Mouse (Mus musculus) thymus, postnatal 14 days (tissue): ENCODE data around the gene Smtnl2.
"Not testable (repeated sequence)": the region's sequence is repeated elsewhere in the genome, so short reads cannot be mapped to it uniquely, and the experiment has no call there.

Source experiments
- DNase-seq: peaks from one replicate; pipeline ENCODE4 v3.0.0; 2021

The Smtnl2 gene

DNA sequence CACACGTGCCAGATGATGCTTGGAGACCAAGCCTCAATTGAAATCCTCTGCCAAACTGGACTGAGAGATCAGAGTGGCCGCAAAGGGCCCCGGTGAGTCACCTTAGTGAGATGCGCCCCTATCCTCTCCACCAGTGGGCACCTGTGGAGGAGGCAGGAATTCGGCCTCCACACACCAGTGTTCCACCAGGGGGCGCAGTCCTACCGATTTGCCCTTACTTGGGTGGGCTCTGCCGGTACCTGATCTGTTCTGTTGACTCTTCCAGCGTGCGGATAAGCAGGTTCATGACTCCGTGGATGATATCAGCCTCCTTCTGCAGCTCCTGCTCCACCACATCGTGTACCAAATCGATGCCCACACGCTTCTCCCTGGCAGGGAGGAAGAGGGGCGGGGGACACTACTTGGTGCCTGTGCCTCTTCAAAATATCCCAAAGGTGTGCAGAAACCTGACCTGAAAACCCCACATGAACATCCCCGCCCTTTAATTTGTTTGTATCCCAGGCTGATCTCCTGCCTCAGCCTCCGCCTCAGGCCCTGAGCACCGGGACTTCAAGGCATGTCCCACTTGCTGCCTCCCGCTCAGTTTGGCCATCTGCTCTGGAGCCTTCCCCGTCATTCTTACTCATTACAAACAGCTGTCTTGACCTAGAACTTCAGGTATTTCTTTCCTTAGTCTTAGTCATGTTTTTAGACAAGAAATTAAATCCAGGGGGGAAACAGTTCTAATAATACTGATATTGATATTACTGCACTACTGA lies 56.4 kb downstream of the Smtnl2 start:
- peak; percentile 77 for DNase-seq

DNA sequence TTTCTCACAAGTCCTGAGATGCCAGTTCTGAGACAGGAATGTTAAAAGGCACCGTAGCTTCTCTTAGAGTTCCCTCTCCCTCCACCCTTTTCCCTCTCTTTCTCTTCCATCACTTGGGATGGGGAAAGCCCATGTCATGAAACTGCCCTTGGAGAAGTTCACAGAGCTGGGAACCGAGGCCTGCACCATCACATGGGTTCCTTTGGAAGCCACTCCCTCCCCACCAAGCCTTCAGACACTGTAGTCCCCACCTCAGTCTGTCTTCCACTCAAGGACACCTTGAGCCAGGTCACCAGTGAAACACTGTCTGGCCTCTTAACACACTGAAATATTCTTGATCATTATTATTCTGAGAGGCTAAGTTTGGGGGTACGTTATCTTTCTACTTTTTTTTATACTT lies 58.3 kb downstream of the Smtnl2 start:
- no peak for DNase-seq

DNA sequence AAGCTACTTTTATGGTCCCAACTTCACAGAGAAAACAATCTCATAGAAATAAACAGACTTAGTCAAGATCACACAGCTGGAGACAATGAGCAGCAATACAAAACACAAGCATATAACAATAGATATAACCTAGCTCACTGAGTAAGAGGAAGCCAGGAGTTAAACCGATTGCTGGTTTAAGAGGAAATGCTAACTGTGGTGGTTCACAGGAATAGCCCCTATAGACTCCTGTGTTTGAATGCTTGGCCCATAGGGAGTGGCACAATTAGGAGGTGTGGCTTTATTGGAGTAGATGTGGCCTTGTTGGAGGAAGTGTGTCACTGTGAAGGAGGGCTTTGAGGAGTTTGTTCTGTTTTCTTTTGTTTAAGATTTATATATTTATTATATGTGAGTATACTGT lies 59.2 kb downstream of the Smtnl2 start:
- DNase-seq = no peak

DNA sequence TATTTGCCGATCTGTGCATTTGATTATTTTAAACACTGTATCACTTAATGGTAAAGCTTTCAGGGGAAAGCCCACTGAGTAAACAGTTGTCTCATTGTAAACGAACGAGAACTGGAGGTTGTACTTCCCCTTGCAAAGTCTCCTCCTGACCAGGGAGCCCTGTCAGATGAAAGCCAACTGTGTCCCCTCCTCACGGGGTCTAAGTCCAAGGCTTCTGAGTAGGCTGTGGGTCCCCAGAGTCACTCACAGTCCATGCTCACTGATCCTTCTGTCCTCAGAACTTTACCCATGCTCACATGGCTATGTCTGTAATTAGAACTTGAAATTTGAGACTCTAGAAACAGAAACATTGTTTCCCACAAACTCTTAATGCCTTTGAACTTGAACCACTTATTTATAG lies 61.9 kb downstream of the Smtnl2 start:
- DNase-seq = no peak

DNA sequence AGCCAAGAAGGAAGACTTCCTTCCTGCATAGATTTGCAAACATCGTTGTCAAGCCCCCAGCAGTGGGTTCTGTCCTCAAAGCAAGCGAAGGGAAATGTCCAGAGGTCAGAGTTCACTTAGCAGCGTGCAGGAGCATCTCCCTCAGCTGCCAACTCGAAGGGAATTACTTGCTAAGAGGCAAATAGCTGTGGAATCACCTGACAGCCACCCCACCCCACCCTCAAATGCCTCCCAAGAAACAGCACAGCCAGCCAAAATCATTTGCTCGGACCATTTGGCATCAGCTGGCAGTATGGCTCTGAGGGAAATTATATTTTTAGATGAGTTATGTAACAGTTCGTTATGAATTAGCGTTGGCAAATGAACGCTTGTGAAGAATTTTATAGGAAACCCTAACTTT lies 62.5 kb downstream of the Smtnl2 start:
- no peak for DNase-seq

DNA sequence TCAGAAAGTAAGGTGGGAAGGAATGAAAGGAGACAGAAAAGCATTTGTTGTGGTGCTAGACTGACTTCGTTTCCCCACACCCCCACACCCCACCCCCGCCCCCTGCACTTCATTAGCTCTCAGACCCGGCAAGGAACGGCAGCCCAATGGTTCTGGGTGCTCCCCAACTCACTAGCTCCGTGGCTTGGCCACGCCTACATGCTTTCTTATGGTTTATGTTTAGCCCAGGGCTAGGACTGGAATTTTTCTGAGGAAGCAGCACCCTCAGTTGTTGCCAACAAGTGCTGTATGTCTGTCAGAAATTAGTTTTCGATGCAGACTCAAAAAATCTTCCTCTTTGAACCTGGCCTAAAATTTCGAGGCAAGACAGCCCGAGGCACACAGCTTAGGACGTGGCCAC lies 63.0 kb downstream of the Smtnl2 start:
- DNase-seq = no peak

DNA sequence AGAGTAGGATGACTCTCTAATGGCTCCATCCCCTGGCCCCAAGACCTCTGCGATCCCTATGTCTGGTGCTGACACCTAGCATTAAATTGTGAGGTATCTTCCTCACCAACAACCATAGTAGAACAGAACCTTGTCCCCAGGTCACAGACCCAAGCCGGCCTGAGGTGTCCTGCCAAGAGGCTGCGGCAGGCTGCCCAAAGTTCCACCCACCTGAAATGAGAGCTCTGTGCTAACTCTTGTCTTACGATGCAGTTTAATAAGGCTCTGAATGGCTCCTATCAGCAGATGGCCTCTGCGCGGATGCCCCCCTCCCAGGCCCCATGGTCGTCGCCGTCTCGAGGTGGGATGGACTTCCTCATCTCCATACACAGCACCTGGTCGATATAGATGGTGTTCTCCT lies 67.0 kb downstream of the Smtnl2 start:
- DNase-seq = no peak

DNA sequence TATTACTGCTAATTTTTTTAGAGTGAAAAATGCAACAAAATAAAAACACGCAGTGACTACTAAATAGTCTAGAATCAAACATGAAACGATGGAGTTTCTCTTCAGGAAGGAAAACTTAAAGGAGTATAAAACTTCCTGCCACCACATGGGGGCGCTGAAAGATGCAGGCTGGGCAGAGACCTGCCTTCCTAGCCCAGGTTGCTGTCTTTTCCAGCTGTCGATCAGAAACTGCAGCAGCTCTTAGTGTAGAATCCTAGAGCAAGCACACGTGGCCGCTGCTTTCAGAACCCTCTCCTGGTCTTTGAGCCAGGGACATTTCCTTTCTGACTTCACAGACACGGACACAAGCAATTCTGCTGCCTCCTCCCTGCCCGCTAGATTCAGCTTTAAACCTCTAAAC lies 67.6 kb downstream of the Smtnl2 start:
- peak; percentile 58 for DNase-seq

DNA sequence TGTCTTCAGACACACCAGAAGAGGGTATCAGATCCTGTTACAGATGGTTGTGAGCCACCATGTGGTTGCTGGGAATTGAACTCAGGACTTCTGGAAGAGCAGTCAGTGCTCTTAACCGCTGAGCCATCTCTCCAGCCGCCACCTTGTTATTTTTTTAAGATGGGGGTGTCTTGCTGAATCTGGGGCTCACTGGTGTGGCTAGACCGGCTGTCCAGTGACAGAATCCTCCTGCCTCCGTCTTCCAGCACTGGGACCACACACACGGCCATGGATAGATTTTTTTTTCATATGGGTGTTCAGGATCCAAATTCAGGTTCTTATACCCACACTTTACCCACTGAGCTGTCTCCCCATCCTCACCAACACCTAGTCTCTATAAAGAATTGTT lies 68.3 kb downstream of the Smtnl2 start:
- not testable (repeated sequence) for DNase-seq

DNA sequence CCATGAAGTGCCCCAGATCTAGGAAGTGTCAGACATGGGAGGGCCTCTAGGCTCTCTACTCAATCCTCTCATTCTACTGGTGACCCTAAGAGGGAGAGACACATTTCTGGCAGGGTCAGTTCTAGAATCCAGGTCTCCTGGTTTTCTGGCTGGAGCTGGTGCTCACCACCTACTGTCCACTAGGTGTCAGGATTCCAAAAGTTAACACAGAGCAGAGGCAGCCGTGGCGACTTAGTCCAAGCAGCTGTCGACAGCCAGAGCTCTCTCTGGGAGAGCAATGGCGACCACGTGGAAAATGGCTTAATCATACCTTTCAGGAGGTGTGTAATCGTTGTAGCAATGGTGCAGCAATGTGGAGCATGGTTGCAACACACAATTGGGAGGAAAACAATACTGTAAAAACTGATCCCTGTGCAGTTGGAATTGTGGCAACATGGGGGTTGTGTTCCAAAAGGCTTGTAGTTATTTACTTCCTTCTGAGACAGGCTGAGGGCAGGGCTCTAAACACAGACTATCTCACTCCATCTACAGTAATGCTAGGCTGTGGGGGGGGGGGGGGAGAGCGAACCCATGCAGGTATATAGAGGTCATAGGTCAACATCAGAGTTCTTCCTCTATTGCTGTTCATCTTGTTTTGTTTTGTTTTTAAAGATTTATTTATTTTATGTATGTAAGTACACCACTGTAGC lies 68.8 kb downstream of the Smtnl2 start:
- peak; percentile 27 for DNase-seq

DNA sequence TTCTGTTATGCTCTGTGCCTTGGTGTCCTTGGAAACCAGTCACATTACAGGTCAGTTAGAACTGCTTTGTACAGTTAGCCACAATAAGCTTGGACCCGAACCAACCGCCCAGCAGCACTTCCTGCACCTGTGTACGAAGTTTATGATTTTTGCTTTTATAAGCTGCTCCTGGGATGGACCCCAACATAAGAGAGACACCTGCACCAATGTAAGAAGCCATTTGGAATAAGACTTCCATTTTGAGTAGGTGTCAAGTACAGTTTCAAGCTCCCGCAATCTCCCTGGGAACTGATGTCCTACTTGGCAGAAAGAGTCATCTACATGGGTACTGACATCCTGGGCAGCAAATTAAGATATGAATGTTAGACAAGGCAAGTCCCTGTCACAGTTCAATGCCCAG lies 71.8 kb downstream of the Smtnl2 start:
- no peak for DNase-seq
